Mouse (Mus musculus): ENCODE results near the gene Zfp593.
A peak's percentile ranks its signal among the peaks of the same experiment; 100 is the strongest.
"Not testable (repeated sequence)": the region's sequence is repeated elsewhere in the genome, so short reads cannot be mapped to it uniquely, and the experiment has no call there.

Zfp593 gene

DNA sequence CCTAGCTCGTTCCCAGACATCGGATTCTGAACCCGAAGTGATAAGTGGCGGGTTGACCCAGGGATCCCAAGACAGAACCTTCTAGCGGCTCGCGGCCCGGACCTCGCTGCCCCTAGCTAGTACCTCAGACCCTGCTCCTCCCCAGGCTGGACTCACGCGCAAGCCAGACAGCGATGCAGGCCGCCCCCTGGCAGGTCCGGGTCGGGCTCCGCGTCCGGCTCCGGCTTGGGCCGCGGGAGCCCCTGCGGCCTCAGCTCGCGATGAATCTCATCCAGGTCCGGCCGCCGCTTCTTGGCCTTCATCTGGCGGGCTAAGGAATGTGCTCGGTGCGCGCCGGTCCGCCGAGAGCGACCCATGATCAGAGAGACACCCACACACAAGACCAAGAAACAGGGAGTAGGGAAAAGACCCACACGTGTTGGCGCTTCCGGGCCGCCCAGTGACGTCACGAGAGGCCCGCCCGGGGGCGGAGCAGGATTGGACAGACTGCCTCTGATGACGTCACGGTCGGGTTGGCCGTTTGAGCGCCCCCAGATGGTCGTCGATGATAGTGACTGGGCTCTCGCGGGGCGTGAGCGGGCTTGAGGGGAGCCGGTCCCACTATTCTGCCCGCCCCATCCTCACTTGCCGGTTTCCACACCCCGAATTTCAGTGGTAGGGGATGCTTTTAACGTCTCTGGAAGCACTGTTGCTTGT is at the start of gene Zfp593:
TSS of gene Zfp593 (minus strand) at position 445 of the 696 bp plus-strand sequence.
- DNase-seq: peak; percentile 96 to 98

GRCm38 (mm10) chr4:134293692-134294163 is 48.3 kb upstream of the Zfp593 start:
- DNase-seq: no peak

DNA sequence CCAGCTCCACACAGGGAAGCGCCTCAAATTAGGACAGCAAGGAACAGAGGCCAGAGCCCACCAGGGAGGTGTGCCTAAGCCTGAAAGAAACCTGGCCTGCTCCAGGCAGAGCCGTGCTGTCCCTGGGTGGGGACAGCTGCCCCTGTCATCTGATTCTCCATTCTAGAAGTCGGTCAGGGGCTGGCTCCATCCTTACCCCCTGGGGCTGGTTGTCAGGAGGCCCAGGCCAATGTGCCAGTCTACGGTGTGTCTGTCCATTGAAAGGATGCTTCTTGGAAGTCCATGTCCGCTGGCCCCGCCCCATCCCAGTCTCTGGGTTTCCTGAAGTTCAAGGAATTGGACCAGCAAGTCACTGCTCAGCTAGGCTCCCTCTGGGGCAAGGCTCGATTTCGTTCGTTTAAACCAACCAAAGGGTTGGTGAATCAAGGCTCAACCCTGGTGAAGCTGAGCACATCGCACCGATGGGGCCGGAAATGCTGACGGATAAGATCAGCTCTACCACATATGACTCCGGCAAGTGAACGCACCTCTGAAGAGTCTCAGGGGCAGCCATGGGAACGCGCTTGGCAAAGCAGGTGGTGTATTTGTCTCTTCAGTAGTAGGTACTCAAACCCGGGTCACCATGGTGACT is 47.8 kb upstream of the Zfp593 start:
- peak; percentile 22 to 51 for DNase-seq

- DNase-seq: peak; percentile 83 to 88
Observed at GRCm38 (mm10) chr4:134292067-134292466, 46.7 kb upstream of the Zfp593 start.

GRCm38 (mm10) chr4:134288397-134289256 is 43.2 kb upstream of the Zfp593 start:
- no peak for DNase-seq

GRCm38 (mm10) chr4:134287575-134288025 is 42.2 kb upstream of the Zfp593 start, which contains the start of gene Pdik1l:
Pdik1l (minus strand) TSS chr4:134287895.
- DNase-seq: peak; percentile 82 to 86

- DNase-seq: peak; percentile 99
Observed at GRCm38 (mm10) chr4:134287168-134287564, 41.8 kb upstream of the Zfp593 start.

DNA sequence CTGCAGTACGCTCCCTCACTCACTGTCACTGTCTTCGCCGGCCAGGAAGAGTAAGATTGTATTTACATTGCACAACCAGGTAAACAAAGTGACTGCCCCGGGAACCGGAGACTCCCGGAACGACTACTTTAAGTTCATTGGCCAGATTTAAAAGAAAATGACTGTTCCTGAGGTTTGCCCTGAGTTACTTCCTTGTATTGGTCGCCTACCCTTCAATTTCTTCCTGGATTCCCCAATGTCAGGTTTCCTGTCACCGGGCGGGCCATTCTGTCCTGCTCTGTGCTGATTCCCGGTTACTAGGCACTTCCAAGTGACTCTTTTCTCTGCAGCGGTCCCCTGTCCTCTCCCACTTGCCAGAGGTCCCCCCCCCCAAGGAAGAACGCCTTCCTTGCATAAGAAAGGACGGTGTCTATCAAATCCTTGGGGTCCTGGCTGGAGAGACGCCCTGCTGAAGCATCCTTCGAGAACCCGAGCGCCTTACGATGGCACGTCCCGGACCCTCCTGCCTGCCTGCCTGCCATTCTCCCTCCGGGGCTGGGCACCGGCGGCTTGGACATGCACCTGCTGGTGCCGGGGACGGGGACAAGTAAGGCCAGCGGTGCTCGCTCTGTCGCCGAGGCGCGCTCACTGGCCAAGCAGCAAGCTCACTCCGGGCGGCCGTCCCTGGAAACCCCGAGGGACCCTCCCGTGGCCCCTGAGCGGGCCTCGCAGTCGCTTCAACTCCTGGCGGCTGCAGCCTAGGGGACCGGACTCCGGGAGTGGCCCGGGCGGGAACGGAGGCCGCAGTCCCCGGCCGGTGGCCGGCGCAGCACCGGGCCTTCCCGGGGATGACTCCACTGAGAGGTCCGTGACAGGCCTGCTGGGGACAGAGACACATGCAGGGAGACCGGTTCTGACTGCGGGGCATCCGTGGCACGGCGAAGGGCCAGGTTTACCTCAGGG is 41.1 kb upstream of the Zfp593 start:
- no peak for DNase-seq

DNA sequence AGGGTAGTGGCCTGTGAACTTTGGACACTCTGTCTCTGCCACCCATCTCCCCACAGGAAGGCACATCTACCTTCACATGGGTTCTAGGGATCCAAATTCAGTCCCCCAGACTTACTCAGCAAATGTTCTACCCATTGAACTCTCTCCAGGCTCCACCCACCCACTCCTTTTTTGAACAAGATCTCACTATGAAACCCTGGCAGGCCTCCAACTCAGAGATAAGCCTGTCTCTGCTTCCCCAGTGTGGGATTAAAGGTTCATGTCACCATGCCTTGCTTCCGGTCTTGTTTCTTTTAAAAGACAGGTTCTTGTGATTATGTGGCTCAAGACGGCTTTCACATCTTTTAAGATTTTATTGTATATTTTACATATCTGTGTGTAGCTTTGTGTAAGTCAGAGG is 39.5 kb upstream of the Zfp593 start:
- DNase-seq: no peak

DNA sequence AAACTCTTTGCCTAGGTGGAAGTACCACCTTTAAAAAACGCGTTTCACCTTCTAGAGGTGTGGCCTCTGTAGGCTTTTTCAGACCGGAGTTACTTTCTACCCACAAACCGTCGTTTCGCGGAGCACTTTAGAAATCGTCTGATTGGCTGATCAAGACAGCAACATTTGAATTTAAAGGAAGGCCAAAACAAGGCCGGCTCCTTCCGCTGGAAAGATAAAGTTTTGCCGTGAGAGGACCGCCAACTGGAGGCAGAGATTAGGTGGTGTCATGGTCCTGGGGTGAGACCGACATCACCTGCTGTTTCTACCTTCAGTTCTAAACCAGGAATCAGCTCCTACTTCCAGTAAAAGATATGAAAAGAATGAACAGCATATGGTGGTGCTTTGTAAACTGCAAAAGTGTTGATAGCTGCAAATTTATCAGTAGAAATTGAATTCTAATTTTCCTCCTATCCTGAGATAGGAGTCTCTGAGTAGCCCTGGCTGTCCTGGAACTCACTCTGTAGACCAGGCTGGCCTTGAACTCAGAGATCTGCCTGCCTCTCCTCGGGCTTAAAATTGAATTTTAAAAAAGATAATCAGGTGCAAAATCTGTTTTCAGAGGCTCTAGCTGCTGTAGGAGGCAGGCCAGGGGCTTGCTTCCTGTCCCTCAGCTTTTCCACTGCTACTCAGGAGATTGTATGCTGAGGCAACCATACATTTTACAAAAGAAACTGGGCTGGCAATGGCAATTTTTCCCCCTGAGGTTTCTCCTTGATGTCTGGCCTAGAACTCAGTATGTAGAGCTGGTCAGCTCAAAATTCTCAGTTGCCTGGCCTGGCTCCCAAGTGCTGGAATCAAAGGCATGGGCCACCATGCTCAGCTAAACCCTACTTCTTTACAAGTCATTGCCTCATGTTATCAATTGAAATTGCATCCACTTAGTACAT is 28.3 kb upstream of the Zfp593 start:
- no peak for DNase-seq

DNA sequence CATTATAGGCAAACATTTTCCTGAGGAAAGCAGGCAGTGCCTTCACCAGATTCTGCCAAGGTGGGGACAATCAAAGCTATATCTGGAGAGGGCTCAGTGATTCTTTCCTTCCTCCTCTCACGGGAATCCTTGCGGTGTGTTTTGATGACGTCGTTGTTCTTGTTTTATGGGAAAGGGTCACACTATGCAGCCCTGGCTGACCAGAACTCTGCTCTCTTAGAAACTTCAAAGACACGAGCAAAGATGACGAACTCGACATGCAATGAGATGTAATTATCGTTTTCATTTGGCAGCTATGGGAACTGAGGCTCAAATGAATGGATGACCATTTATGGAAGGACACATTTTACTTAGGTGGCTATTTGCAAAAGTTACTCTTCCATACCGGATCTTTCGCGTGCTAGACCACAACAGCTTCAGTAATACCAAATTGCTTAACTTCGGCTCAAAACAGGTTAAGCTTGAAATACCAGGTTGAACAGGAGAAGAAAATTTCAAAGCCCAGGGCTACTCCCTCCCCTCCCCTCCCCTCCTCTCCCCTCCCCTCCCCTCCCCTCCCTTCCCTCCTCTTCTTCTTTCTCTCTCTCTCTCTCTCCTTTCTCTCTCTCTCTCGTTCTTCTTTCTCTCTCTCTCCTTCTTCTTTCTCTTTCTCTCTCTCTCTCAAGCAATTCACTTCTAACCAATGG is 27.5 kb upstream of the Zfp593 start:
- DNase-seq: no peak

- DNase-seq: no peak
Observed at GRCm38 (mm10) chr4:134271979-134272378, 26.6 kb upstream of the Zfp593 start.

- DNase-seq: not testable (repeated sequence)
Observed at GRCm38 (mm10) chr4:134269622-134270021, 24.2 kb upstream of the Zfp593 start.

- no peak for DNase-seq
Observed at GRCm38 (mm10) chr4:134268102-134268655, 22.8 kb upstream of the Zfp593 start.

GRCm38 (mm10) chr4:134265860-134266585 is 20.6 kb upstream of the Zfp593 start:
- no peak for DNase-seq

DNA sequence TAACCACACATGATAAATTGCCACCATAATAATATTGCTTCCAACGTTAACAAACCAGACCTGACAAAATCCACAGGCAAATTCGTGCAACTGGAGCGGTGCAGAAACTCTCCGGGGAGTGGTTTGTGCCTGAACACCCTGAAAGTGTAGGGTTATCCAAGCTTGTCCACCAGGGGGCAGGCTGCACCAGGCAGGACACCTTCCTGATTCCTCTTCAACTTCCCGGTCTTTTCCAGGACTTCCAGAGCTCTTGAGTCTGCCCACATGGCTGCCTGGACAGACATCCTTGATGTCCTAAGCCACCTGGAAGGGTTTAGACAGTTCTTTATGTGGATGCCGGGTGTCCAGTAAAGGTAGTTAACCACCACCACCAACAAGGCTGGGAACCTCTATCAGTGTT is 17.8 kb upstream of the Zfp593 start:
- DNase-seq: peak; percentile 42 to 68

- no peak for DNase-seq
Observed at GRCm38 (mm10) chr4:134258354-134258753, 13.0 kb upstream of the Zfp593 start.

DNA sequence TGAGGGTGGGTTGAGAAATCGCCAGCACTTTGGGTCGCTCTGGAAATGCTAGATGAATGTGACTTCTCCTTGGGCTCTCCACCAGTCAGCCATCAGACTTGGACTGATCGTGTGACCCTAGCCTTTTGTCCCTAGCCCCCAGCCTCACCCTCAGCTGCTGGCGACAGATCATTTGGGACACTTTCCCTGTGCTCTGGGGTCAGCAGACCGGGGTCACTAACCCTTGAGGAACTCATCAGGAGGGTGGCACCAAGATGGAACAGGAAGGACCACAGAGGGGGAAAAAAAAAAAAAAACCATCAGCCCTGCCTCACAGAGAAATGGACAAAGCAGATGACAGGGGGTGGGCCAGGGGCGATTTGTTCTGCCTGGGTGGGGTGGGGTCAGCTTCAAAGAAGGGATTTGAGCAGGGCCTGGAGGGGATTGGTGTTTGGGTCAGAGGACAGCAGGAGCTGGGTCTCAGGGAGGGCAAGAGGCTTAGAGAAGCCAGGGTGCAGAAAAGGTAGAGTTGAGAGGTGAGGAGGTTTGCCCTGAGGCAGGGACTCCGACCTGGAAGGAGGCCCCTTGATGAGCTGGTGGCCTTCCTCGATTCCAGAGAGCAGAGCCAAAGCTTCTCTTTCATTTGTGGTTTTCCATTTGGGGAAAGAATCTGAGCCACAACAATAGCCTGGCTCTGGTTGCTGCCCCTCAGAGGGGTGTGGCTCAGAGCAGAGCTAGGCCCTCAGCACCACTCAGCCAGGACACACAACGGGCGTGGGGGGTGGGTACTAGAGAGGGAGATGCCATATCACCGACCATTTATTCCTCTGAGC is 12.0 kb upstream of the Zfp593 start:
- no peak for DNase-seq

Measured in cerebellum, postnatal 25 days (tissue).